Mouse (Mus musculus) C2C12 (cell line): Measurements from ENCODE around the gene Spata13.

Source experiments
- CTCF ChIP-seq: IDR thresholded peaks from one replicate; pipeline ENCODE4 v1.5.1; 2011; ENCODE audit not compliant: control insufficient read depth, insufficient read depth, insufficient read length
- MAX ChIP-seq: IDR thresholded peaks from one replicate; pipeline ENCODE4 v1.6.1; 2011; ENCODE audit warnings: mild to moderate bottlenecking, control low read depth
- MYOG ChIP-seq: IDR thresholded peaks from one replicate; pipeline ENCODE4 v1.6.1; 2011; ENCODE audit not compliant: control insufficient read depth, insufficient read length; ENCODE audit errors: extremely low read depth
- USF1 ChIP-seq: IDR thresholded peaks from one replicate; pipeline ENCODE4 v1.6.1; 2011; ENCODE audit warnings: low read depth, mild to moderate bottlenecking, control low read depth, moderate library complexity

GRCm38 (mm10) chr14:60732787-60733186 is 99.0 kb downstream of the Spata13 start:
- TF ChIP-seq CTCF, result no peak
- no peak for TF ChIP-seq MYOG
- no peak for TF ChIP-seq MAX
- no peak for TF ChIP-seq USF1
